Mouse (Mus musculus) liver, adult 2 months (tissue): Measurements from ENCODE around the gene Lhx9. TPM values are rescaled to one million over a fixed set of nuclear protein-coding genes. Genes with fewer than 3 reads are reported as not detected.
"Not testable (repeated sequence)": the region's sequence is repeated elsewhere in the genome, so short reads cannot be mapped to it uniquely, and the experiment has no call there.

Experiments used
- DNase-seq: peaks from one replicate; pipeline ENCODE4 v3.0.0-alpha.2; 2011; ENCODE audit warnings: low read depth, low spot score; ENCODE audit errors: extremely low read depth
- H3K27ac ChIP-seq: fragments of 200-500 bp; replicated peaks from 2 replicates; pipeline ENCODE4 v1.5.1; 2012; ENCODE audit warnings: low read depth, mild to moderate bottlenecking, control low read depth, inconsistent platforms, low read length; ENCODE audit not compliant: insufficient read depth
- H3K27me3 ChIP-seq: fragments of 200-500 bp; 2 replicates; pipeline ENCODE4 v1.6.1; 2012; ENCODE audit warnings: mild to moderate bottlenecking, moderate library complexity, low read length, inconsistent platforms; ENCODE audit not compliant: control insufficient read depth, insufficient read depth
- H3K36me3 ChIP-seq: fragments of 200-500 bp; 2 replicates; pipeline ENCODE4 v1.6.1; 2012; ENCODE audit warnings: low read length, inconsistent platforms; ENCODE audit not compliant: control insufficient read depth, insufficient read depth
- H3K4me1 ChIP-seq: fragments of 200-500 bp; 2 replicates; pipeline ENCODE4 v1.6.1; 2011; ENCODE audit warnings: low read length; ENCODE audit not compliant: control insufficient read depth, insufficient read depth
- H3K4me3 ChIP-seq: fragments of 200-500 bp; 2 replicates; pipeline ENCODE4 v1.5.1; 2011; ENCODE audit warnings: low read depth, mild to moderate bottlenecking, control low read depth, low read length, moderate library complexity; ENCODE audit not compliant: insufficient read depth
- H3K79me2 ChIP-seq: fragments of 200-500 bp; 2 replicates; pipeline ENCODE4 v1.6.1; 2012; ENCODE audit warnings: inconsistent platforms, mild to moderate bottlenecking, low read length, moderate library complexity; ENCODE audit not compliant: control insufficient read depth, insufficient read depth
- H3K9ac ChIP-seq: fragments of 200-500 bp; 2 replicates; pipeline ENCODE4 v1.6.1; 2012; ENCODE audit warnings: low read depth, mild to moderate bottlenecking, control low read depth, inconsistent platforms, low read length
- CTCF ChIP-seq: fragments of 200-500 bp; IDR thresholded peaks from 2 replicates; pipeline ENCODE4 v1.5.1; 2011; ENCODE audit warnings: low read depth, low read length, control low read depth
- POLR2A ChIP-seq: fragments of 200-500 bp; IDR thresholded peaks from 2 replicates; pipeline ENCODE4 v1.6.1; 2011; ENCODE audit warnings: low read length, control low read depth; ENCODE audit not compliant: insufficient read depth; ENCODE audit errors: extremely low read depth
- WGBS: fragments of 180-500 bp; shearing (Covaris S2); methylation state at CpG from one replicate; pipeline ENCODE4 v1.1.7; 2018; 5-methylcytosine and 5-hydroxymethylcytosine counted together
- polyA plus RNA-seq: library from polyadenylated mRNA; depleted of rRNA; stranded (reverse); fragments of >200 nt; gene quantifications from 2 replicates; pipeline ENCODE4 v1.2.3, GENCODE M21; 2012; rRNA removed
- total RNA-seq: library from RNA; depleted of rRNA; stranded (reverse); fragments of >200 nt; gene quantifications from 2 replicates; pipeline ENCODE4 v1.2.3, GENCODE M21; 2014; rRNA removed

The Lhx9 gene
- total RNA-seq (not detected in 2 replicates), polyA plus RNA-seq (0.01 TPM in 1 of 2 replicates, not detected in the other)

GRCm38 (mm10) chr1:138848511-138849109 lies at the start of gene Lhx9:
Gene Lhx9, minus strand, starts transcription at chr1:138848577.
- H3K27ac ChIP-seq, result no peak within 1 kb of the TSS
- no peak for DNase-seq
- TF ChIP-seq CTCF (no peak), POLR2A (no peak)
- peaks cover 4% of the 10 kb centered on the region; the same call in 1 of the 2 replicates for H3K4me1 ChIP-seq
- H3K79me2 ChIP-seq, result no peaks in the 10 kb centered on the region; the same call in 1 of the 2 replicates
- peaks cover 3% of the 10 kb centered on the region for H3K36me3 ChIP-seq
- 3% methylated on average over 33 of the region's 33 CpGs for WGBS
- H3K9ac ChIP-seq, result no peak within 1 kb of the TSS
- no peak within 1 kb of the TSS for H3K4me3 ChIP-seq
- peaks cover 33% of the 10 kb centered on the region for H3K27me3 ChIP-seq

GRCm38 (mm10) chr1:138896088-138896487 lies 47.7 kb upstream of the Lhx9 start:
- Histone ChIP-seq H3K79me2 (no peaks in the 10 kb centered on the region), H3K27ac (no peak overlapping the region), H3K9ac (no peak overlapping the region), H3K36me3 (no peaks in the 10 kb centered on the region), H3K4me3 (no peak overlapping the region), H3K4me1 (no peaks in the 10 kb centered on the region), H3K27me3 (no peaks in the 10 kb centered on the region)
- TF ChIP-seq POLR2A, result no peak
- 0 out of 2 replicates have a peak, but pooled peaks have one; percentile 17 for TF ChIP-seq CTCF
- DNase-seq, result peak; percentile 22
- WGBS, result 77% methylated on average over 3 of the region's 3 CpGs

GRCm38 (mm10) chr1:138877470-138878254 lies 29.3 kb upstream of the Lhx9 start:
- no peak overlapping the region for H3K4me3 ChIP-seq
- no peak for DNase-seq
- no peaks in the 10 kb centered on the region for H3K79me2 ChIP-seq
- 98% methylated on average over 14 of the region's 14 CpGs for WGBS
- no peaks in the 10 kb centered on the region for H3K36me3 ChIP-seq
- H3K9ac ChIP-seq, result no peak overlapping the region
- no peak overlapping the region for H3K27ac ChIP-seq
- H3K4me1 ChIP-seq, result no peaks in the 10 kb centered on the region
- no peaks in the 10 kb centered on the region for H3K27me3 ChIP-seq
- TF ChIP-seq POLR2A (no peak), CTCF (no peak)

- H3K4me1 ChIP-seq, result no peaks in the 10 kb centered on the region
- no peak overlapping the region for H3K9ac ChIP-seq
- 73% methylated on average over 16 of the region's 16 CpGs for WGBS
- H3K36me3 ChIP-seq, result no peaks in the 10 kb centered on the region
- H3K27ac ChIP-seq, result no peak overlapping the region
- TF ChIP-seq CTCF, result no peak
- no peak for TF ChIP-seq POLR2A
- no peaks in the 10 kb centered on the region for H3K79me2 ChIP-seq
- no peak overlapping the region for H3K4me3 ChIP-seq
- no peaks in the 10 kb centered on the region for H3K27me3 ChIP-seq
- no peak for DNase-seq
Observed at GRCm38 (mm10) chr1:138876371-138877045, 28.1 kb upstream of the Lhx9 start.

- not testable (repeated sequence) for H3K27me3 ChIP-seq, H3K4me1 ChIP-seq, H3K79me2 ChIP-seq, H3K36me3 ChIP-seq
- TF ChIP-seq POLR2A, result peak; percentile 50; the same call in 1 of the 2 replicates
- Histone ChIP-seq H3K9ac (peak within 1 kb of the TSS; percentile 92), H3K27ac (peak within 1 kb of the TSS; percentile 95), H3K4me3 (peak within 1 kb of the TSS; percentile 98)
- WGBS, result under 1% methylated on average over 31 of the region's 79 CpGs
- DNase-seq, result peak; percentile 48
Observed at GRCm38 (mm10) chr1:138856101-138856950, 7.9 kb upstream of the Lhx9 start, which contains the start of gene 2310009B15Rik. Gene 2310009B15Rik, minus strand, starts transcription at chr1:138856852.
